Mouse (Mus musculus): ENCODE measurements at regions not wholly inside any gene's neighbourhood (a gene's known extent, or its start where the extent isn't known, plus 50 kb on each side); places are given as distances from the start of the nearest gene placed in this dataset.

DNA sequence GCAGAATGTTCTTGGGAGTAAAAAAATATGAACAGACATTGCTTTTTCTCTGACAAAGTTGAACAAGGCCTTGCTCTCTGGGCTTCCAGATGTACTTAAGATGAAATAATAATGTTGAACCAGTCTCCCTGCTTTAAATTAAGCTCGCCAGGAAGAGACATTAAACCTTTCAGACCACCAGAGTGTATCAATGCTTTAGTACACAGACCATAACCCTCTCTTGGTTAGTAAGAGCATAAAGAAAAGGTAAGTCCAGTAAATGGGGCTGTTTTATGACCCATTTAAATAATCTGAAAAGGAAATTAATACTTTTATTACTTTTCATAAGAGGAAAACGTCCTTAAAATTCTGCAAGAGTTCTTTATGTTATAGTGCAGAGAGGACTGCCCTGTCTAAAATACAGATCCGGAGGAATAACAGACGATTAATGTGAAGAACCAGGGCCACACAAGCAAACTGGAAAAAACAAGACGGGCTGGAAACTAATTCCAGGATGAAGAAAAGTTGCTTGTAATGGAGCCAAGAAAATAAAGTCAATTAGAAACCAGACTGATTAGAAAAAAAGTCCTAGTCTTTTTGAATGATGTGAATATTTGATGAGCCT lies 74.4 kb downstream of the Mettl11b start:
- H3K4me1 ChIP-seq (ENCODE audit: insufficient read depth), result no peaks in the 10 kb centered on the region
- no peak overlapping the region for H3K4me2 ChIP-seq
- no peak for TF ChIP-seq CTCF (IDR thresholded peaks at IDR 0.05; ENCODE audit: low read depth)
- no peaks in the 10 kb centered on the region for H3K36me3 ChIP-seq (ENCODE audit: insufficient read depth)
- no peaks in the 10 kb centered on the region for H3K27me3 ChIP-seq (ENCODE audit: insufficient read depth, low read length)
- H3K9ac ChIP-seq, result no peak overlapping the region
- 68% methylated on average over 5 of the region's 5 CpGs for WGBS
- no peak overlapping the region for H3K27ac ChIP-seq (ENCODE audit: low read depth)
- H3K9me3 ChIP-seq (ENCODE audit: low read depth, low read length), result no peaks in the 10 kb centered on the region
- no peak overlapping the region for H3K4me3 ChIP-seq (ENCODE audit: low read depth, low read length)
- DNase-seq, result no peak
- ATAC-seq (ENCODE audit: insufficient read depth), result no peak

DNA sequence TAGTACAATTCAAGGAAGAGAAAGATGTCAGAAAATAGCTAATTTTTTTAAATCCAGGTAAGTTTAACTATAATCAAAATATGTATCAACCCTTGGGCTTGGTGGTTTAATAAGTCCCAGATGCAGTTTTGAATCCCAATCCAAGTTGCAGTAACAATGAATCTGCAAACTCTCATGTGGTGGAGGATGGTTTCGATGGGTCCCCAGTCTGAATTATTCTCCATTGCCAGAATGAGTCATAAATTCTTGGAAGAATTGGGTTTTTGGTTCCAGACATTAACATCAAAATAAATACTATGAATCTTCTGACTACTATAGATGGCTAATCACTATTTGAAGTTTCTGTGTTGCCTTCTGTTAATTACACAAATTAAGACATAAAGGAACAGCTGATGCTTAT lies 82.9 kb downstream of the Mettl11b start:
- Histone ChIP-seq H3K4me3 (ENCODE audit: low read depth, low read length) (no peak overlapping the region), H3K36me3 (ENCODE audit: insufficient read depth) (no peaks in the 10 kb centered on the region), H3K4me1 (ENCODE audit: insufficient read depth) (no peaks in the 10 kb centered on the region), H3K9ac (no peak overlapping the region), H3K4me2 (no peak overlapping the region), H3K27me3 (ENCODE audit: insufficient read depth, low read length) (no peaks in the 10 kb centered on the region), H3K9me3 (ENCODE audit: low read depth, low read length) (no peaks in the 10 kb centered on the region), H3K27ac (ENCODE audit: low read depth) (no peak overlapping the region)
- no peak for ATAC-seq (ENCODE audit: insufficient read depth)
- WGBS, result 96% methylated on average over 1 of the region's 1 CpGs
- no peak for DNase-seq
- TF ChIP-seq CTCF (IDR thresholded peaks at IDR 0.05; ENCODE audit: low read depth), result no peak

DNA sequence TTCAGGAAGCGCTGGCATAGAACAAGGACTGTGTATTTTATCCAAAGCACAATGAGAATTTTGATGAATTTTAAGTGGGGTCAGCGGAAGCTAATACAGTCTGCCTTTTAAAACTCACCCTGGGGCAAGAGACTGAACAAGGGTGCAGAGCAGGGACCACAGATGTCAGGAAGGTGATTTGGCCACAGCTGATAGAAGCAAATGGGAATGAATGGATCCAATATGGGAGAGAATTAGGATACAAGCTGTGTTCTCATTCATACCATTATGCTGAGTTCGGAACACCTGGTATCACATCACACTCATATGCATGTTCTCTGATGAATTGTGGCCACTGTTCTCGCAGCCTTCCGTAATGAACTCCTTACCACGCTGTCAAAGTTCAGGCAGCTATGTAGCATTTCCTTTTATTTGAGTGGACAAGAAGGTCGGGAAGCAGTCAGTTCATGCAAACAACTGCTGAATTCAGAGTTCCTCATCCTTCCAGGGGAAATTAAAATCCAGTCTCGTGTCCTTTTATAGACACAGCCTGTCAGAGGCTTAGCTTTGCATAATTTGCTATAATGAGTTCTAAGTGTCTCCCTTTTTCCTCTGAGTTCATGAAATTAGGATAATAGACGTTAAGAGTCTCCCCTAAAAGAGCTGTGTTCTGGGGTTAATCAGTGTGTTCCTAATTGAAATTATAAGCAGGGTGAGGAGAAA lies 84.4 kb downstream of the Mettl11b start:
- H3K4me2 ChIP-seq, result no peak overlapping the region
- ATAC-seq (ENCODE audit: insufficient read depth), result no peak
- no peaks in the 10 kb centered on the region for H3K36me3 ChIP-seq (ENCODE audit: insufficient read depth)

DNA sequence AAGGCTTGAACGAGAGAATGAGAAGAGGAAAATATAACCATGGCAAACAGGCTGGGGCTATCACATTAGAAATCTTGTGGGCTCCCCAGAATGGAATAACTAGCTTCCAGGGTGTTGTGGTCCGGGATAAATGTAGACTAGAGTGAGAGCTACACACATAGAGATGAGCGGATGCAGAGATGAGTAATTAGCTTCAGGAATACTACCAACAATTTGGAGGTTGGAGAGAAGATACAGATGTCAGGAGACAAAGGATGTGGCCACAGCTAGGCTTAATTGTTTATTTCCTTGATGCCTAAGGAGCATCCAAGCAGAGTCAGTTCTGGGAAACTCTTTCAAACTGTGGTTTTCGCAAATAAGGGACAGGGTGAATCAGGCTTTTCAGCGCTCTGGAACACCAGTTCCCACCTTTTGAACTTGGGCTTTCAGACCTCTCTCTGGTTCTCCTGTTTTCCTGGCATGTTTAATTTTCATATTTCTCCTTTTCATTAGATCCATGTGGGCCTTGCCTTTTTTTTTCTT lies 94.7 kb downstream of the Mettl11b start:
- no peaks in the 10 kb centered on the region for H3K4me1 ChIP-seq (ENCODE audit: insufficient read depth)
- H3K27me3 ChIP-seq (ENCODE audit: insufficient read depth, low read length), result no peaks in the 10 kb centered on the region
- H3K4me3 ChIP-seq (ENCODE audit: low read depth, low read length), result no peak overlapping the region
- WGBS, result 77% methylated on average over 5 of the region's 5 CpGs
- ATAC-seq (ENCODE audit: insufficient read depth) (no peak), DNase-seq (no peak)
- H3K36me3 ChIP-seq (ENCODE audit: insufficient read depth), result no peaks in the 10 kb centered on the region
- H3K27ac ChIP-seq (ENCODE audit: low read depth), result no peak overlapping the region
- H3K4me2 ChIP-seq, result no peak overlapping the region
- no peak for TF ChIP-seq CTCF (IDR thresholded peaks at IDR 0.05; ENCODE audit: low read depth)
- no peaks in the 10 kb centered on the region for H3K9me3 ChIP-seq (ENCODE audit: low read depth, low read length)
- H3K9ac ChIP-seq, result no peak overlapping the region

More for the DNA sequence above, 84.4 kb downstream of the Mettl11b start:
- H3K9ac ChIP-seq, result no peak overlapping the region
- no peak for DNase-seq
- H3K27ac ChIP-seq (ENCODE audit: low read depth), result no peak overlapping the region
- H3K27me3 ChIP-seq (ENCODE audit: insufficient read depth, low read length), result no peaks in the 10 kb centered on the region
- TF ChIP-seq CTCF (IDR thresholded peaks at IDR 0.05; ENCODE audit: low read depth), result no peak
- no peaks in the 10 kb centered on the region for H3K4me1 ChIP-seq (ENCODE audit: insufficient read depth)
- WGBS, result 69% methylated on average over 9 of the region's 9 CpGs
- H3K9me3 ChIP-seq (ENCODE audit: low read depth, low read length), result no peaks in the 10 kb centered on the region
- no peak overlapping the region for H3K4me3 ChIP-seq (ENCODE audit: low read depth, low read length)

DNA sequence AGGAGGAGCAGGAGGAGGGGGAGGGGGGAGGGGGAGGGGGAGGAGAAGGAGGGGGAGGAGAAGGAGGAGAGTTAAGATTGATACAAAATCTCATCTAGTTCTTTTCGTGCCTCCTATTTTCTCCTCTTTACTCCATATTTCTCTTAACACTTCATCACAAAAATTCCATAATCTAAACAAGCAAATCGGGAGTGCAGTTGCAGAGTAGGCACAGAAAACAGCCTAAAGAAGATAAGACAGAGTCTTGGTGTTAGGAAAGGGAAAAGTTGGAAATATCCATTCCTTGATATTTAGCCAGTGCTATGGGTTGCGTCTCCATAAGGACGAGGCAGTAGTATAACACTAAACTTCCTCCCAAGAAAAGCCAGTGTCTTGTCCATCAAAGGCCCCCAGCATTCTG lies 100.1 kb downstream of the Mettl11b start:
- no peak for TF ChIP-seq CTCF (IDR thresholded peaks at IDR 0.05; ENCODE audit: low read depth)

DNA sequence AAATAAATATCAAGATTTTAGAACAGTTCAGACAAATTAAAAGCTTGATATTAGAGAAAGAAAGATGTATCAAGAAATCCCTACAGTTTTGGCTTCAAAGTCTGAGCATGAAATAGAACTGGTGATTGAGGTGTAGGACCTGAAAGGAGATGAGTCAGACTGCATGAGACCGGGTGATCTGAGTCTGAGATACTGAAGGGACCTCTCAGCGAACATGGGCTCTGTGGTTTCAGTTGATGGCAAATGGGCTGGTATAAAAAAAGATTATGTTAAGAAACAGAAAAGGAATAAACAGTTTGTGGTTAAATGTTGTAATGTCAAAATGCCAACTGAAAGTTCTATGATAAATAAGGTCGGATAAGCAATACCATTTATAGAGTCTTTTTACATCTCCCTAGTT lies 103.7 kb downstream of the Mettl11b start:
- no peaks in the 10 kb centered on the region for H3K36me3 ChIP-seq (ENCODE audit: insufficient read depth)
- no peak overlapping the region for H3K4me2 ChIP-seq
- no peak overlapping the region for H3K9ac ChIP-seq
- DNase-seq, result no peak
- ATAC-seq (ENCODE audit: insufficient read depth), result no peak
- H3K4me1 ChIP-seq (ENCODE audit: insufficient read depth), result 0 out of 2 replicates have a peak, but pooled peaks cover 3% of the 10 kb centered on the region
- H3K4me3 ChIP-seq (ENCODE audit: low read depth, low read length), result no peak overlapping the region
- H3K27ac ChIP-seq (ENCODE audit: low read depth), result no peak overlapping the region
- WGBS, result 75% methylated on average over 3 of the region's 3 CpGs
- no peaks in the 10 kb centered on the region for H3K9me3 ChIP-seq (ENCODE audit: low read depth, low read length)
- no peaks in the 10 kb centered on the region for H3K27me3 ChIP-seq (ENCODE audit: insufficient read depth, low read length)
- no peak for TF ChIP-seq CTCF (IDR thresholded peaks at IDR 0.05; ENCODE audit: low read depth)

More for the DNA sequence above, 100.1 kb downstream of the Mettl11b start:
- Histone ChIP-seq H3K4me3 (ENCODE audit: low read depth, low read length) (no peak overlapping the region), H3K9me3 (ENCODE audit: low read depth, low read length) (no peaks in the 10 kb centered on the region), H3K4me1 (ENCODE audit: insufficient read depth) (0 out of 2 replicates have a peak, but pooled peaks cover 3% of the 10 kb centered on the region), H3K27ac (ENCODE audit: low read depth) (no peak overlapping the region), H3K9ac (no peak overlapping the region), H3K27me3 (ENCODE audit: insufficient read depth, low read length) (no peaks in the 10 kb centered on the region), H3K36me3 (ENCODE audit: insufficient read depth) (no peaks in the 10 kb centered on the region), H3K4me2 (no peak overlapping the region)
- 25% methylated on average over 4 of the region's 4 CpGs for WGBS
- DNase-seq, result peak; percentile 81
- peak; percentile 89 for ATAC-seq (ENCODE audit: insufficient read depth)

DNA sequence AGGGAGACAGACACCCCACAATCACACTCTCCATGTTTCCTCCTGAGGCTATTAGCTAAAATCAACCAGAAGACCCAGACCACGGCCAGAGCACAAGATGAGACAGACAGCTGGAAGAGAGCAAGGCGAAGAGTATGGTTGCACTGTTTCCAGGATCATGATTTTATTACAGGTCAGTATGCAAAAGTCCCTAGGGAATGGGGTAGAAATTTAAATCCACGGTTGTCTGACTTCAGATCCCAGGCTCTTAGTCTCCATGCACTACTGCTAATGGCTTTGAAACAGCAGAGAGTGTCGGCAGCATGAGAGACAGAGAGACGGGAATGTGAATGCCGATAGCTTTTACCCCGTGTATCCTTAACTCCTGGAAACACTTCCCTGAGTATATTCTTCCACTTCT lies 105.2 kb downstream of the Mettl11b start:
- 60% methylated on average over 7 of the region's 7 CpGs for WGBS
- no peaks in the 10 kb centered on the region for H3K36me3 ChIP-seq (ENCODE audit: insufficient read depth)
- no peaks in the 10 kb centered on the region for H3K27me3 ChIP-seq (ENCODE audit: insufficient read depth, low read length)
- 0 out of 2 replicates have a peak, but pooled peaks cover 3% of the 10 kb centered on the region for H3K4me1 ChIP-seq (ENCODE audit: insufficient read depth)
- H3K4me2 ChIP-seq, result no peak overlapping the region
- no peak overlapping the region for H3K9ac ChIP-seq
- no peaks in the 10 kb centered on the region for H3K9me3 ChIP-seq (ENCODE audit: low read depth, low read length)
- ATAC-seq (ENCODE audit: insufficient read depth), result no peak
- no peak for DNase-seq
- no peak for TF ChIP-seq CTCF (IDR thresholded peaks at IDR 0.05; ENCODE audit: low read depth)
- no peak overlapping the region for H3K27ac ChIP-seq (ENCODE audit: low read depth)
- no peak overlapping the region for H3K4me3 ChIP-seq (ENCODE audit: low read depth, low read length)

Measured in lung, embryonic 14.5 days (tissue).